Mouse (Mus musculus) embryonic facial prominence, embryonic 11.5 days (tissue): Measurements from ENCODE around the gene Apol10a. TPM values are rescaled to one million over a fixed set of nuclear protein-coding genes. Genes with fewer than 3 reads are reported as not detected.
"Not testable (repeated sequence)": the region's sequence is repeated elsewhere in the genome, so short reads cannot be mapped to it uniquely, and the experiment has no call there.

ENCODE experiments used
- ATAC-seq: fragments of 200-750 bp; cut with Nextera tagmentation; replicated peaks from 2 replicates; pipeline ENCODE4 v1.8.0; 2017; ENCODE audit warnings: low read depth; ENCODE audit not compliant: insufficient number of reproducible peaks, low FRiP score, low TSS enrichment
- DNase-seq: peaks from one replicate; pipeline ENCODE4 v3.0.0-alpha.2; 2015; ENCODE audit warnings: low spot score
- H3K27ac ChIP-seq: fragments of 300-500 bp; sonication (generic); replicated peaks from 2 replicates; pipeline ENCODE4 v1.5.1; 2014; ENCODE audit warnings: mild to moderate bottlenecking, low read depth, low read length, control low read depth
- H3K27me3 ChIP-seq: fragments of 300-500 bp; sonication (generic); 2 replicates; pipeline ENCODE4 v1.6.1; 2014; ENCODE audit warnings: mild to moderate bottlenecking, low read length, moderate library complexity, mixed read lengths; ENCODE audit not compliant: control insufficient read depth, insufficient read depth
- H3K36me3 ChIP-seq: fragments of 300-500 bp; sonication (generic); replicated peaks from 2 replicates; pipeline ENCODE4 v1.6.1; 2014; ENCODE audit warnings: low read depth, mild to moderate bottlenecking, low read length, moderate library complexity, mixed read lengths; ENCODE audit not compliant: control insufficient read depth, insufficient read depth
- H3K4me1 ChIP-seq: fragments of 300-500 bp; sonication (generic); 2 replicates; pipeline ENCODE4 v1.6.1; 2014; ENCODE audit warnings: low read length, mixed read lengths; ENCODE audit not compliant: control insufficient read depth, insufficient read depth
- H3K4me2 ChIP-seq: fragments of 300-500 bp; sonication (generic); 2 replicates; pipeline ENCODE4 v1.6.1; 2014; ENCODE audit warnings: low read depth, mild to moderate bottlenecking, control low read depth, low read length, moderate library complexity
- H3K4me3 ChIP-seq: fragments of 300-500 bp; sonication (generic); 2 replicates; pipeline ENCODE4 v1.5.1; 2014; ENCODE audit warnings: low read depth, low read length, control low read depth
- H3K9ac ChIP-seq: fragments of 300-500 bp; sonication (generic); replicated peaks from 2 replicates; pipeline ENCODE4 v1.6.1; 2014; ENCODE audit warnings: mild to moderate bottlenecking, control low read depth, low read length
- H3K9me3 ChIP-seq: fragments of 300-500 bp; sonication (generic); replicated peaks from 2 replicates; pipeline ENCODE4 v1.6.1; 2016; ENCODE audit warnings: mild to moderate bottlenecking, low read length, inconsistent platforms, mixed read lengths; ENCODE audit not compliant: control insufficient read depth
- WGBS: fragments of 180-500 bp; shearing (Covaris S2); extraction: QIAGEN DNeasy Blood & Tissue Kit; methylation state at CpG from one replicate; pipeline ENCODE4 v1.1.7; 2014; 5-methylcytosine and 5-hydroxymethylcytosine counted together
- polyA plus RNA-seq: library from polyadenylated mRNA; unstranded; fragments of >200 nt; fragmentation: Nextera tagmentation; extraction: Ambion mirVana; gene quantifications from 2 replicates; pipeline ENCODE4 v1.2.1, GENCODE M21; 2014

Apol10a gene
- not detected in 2 replicates for polyA plus RNA-seq

DNA sequence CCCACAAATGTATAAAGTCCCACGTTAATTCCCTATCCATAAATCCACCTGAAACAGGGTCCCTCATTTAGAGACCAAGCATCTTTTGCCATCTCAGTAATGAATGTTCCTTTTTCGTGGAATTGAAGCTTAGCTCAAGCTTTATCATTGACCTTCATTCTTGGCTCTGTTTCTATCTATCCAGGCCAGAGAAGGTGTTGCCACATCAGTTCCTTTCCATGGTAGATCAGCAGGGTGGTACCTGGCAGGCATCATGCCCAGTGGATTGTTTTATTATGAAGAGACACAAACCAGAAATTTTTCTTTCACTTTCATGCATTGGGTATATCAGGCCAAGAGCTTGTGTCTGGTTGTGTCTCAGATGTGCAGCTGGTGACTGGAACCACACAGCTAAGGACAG lies at the start of gene Apol10a:
Apol10a (plus strand) TSS at position 355 of the 400 bp plus-strand sequence.
- DNase-seq, H3K9ac ChIP-seq, H3K36me3 ChIP-seq, H3K4me1 ChIP-seq, H3K27ac ChIP-seq, ATAC-seq, H3K9me3 ChIP-seq, H3K4me3 ChIP-seq, H3K4me2 ChIP-seq, H3K27me3 ChIP-seq: not testable (repeated sequence)
- WGBS = 85% methylated on average over 2 of the region's 2 CpGs

GRCm38 (mm10) chr15:77428690-77429448 lies 48.0 kb upstream of the Apol10a start:
- H3K4me3 ChIP-seq, H3K9ac ChIP-seq, H3K36me3 ChIP-seq, DNase-seq, H3K4me1 ChIP-seq, H3K4me2 ChIP-seq, H3K27me3 ChIP-seq, ATAC-seq, H3K27ac ChIP-seq, H3K9me3 ChIP-seq: not testable (repeated sequence)
- WGBS = 79% methylated on average over 8 of the region's 10 CpGs

DNA sequence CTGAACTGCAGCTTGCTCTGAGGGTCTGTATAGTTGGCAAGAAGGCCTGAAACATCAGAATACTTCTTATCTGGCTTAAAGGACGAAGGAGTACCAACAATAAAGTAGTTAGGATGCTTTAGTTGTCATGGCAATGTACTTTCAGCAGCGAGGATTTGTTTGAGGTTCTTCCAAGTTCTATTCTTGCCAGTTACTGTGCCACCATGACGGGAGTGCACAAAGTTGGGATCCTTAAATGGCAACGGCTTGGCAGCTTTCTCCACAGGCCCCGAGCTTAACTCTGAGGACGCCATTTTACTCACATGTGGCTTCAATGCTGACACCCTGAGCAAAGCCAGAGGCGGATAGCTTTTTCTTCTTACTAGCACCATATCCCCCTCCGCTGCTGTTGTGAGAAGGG lies 32.1 kb upstream of the Apol10a start:
- not testable (repeated sequence) for H3K9me3 ChIP-seq, H3K9ac ChIP-seq, H3K36me3 ChIP-seq, H3K27ac ChIP-seq, DNase-seq, H3K4me1 ChIP-seq, H3K4me3 ChIP-seq, H3K4me2 ChIP-seq, ATAC-seq, H3K27me3 ChIP-seq
- WGBS = 88% methylated on average over 8 of the region's 8 CpGs

DNA sequence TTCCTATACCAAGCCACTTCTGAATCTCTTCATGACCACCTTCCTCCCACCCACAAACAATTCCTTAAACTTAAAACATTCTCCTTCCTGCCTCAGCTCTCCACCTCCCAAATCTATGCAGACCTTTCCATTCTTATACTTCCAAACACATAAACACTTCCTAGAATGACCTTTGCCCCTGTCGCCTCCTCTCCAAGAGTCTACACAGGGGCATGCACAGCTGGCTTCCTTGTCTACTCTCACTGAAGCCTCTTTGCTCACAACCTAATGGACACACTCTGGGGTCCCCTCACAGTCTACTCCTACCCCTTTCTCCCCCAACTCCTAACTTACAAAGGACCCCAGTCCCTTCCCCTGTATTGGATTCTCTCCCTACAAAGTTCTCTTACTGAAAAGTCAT lies 31.2 kb upstream of the Apol10a start:
- H3K9ac ChIP-seq, H3K4me2 ChIP-seq, H3K27ac ChIP-seq, H3K4me1 ChIP-seq, H3K27me3 ChIP-seq, H3K9me3 ChIP-seq, ATAC-seq, H3K4me3 ChIP-seq, DNase-seq, H3K36me3 ChIP-seq: not testable (repeated sequence)
- WGBS = 100% methylated on average over 1 of the region's 1 CpGs

DNA sequence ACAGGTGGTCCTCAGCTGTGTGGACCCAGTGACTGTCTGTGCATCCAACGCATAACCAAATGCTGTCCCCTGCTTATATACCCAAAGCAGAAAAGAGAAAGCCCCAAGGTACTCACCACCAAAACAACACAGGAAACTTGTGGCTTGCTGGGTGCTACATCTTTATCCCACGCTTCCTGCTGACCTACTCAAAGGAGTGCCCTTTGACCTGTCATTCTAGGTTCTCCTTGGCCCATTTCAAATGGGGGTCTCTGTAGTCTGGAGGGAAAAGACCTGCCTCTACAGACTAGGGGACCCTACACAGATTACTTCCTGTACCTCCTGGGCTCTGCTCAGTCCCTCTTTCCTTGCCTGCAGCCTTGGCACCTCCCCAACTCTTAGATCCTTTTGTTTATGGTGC lies 29.5 kb upstream of the Apol10a start, which contains the start of gene Apol7b:
Apol7b (minus strand) TSS at position 101 of the 400 bp plus-strand sequence.
- H3K9ac ChIP-seq, H3K36me3 ChIP-seq, DNase-seq, H3K4me1 ChIP-seq, H3K4me3 ChIP-seq, H3K27me3 ChIP-seq, H3K4me2 ChIP-seq, ATAC-seq, H3K9me3 ChIP-seq, H3K27ac ChIP-seq: not testable (repeated sequence)
- WGBS = 84% methylated on average over 2 of the region's 2 CpGs

GRCm38 (mm10) chr15:77449927-77450326 lies 26.9 kb upstream of the Apol10a start:
- not testable (repeated sequence) for ATAC-seq, H3K4me3 ChIP-seq, H3K4me2 ChIP-seq, H3K9me3 ChIP-seq, H3K36me3 ChIP-seq, H3K4me1 ChIP-seq, H3K27ac ChIP-seq, H3K27me3 ChIP-seq, H3K9ac ChIP-seq
- peak; percentile 2 for DNase-seq
- 48% methylated on average over 10 of the region's 10 CpGs for WGBS

GRCm38 (mm10) chr15:77474699-77475390 lies 2.0 kb upstream of the Apol10a start:
- 80% methylated on average over 7 of the region's 7 CpGs for WGBS
- H3K36me3 ChIP-seq, H3K9ac ChIP-seq, ATAC-seq, H3K4me3 ChIP-seq, H3K4me2 ChIP-seq, H3K4me1 ChIP-seq, H3K9me3 ChIP-seq, H3K27ac ChIP-seq, DNase-seq, H3K27me3 ChIP-seq: not testable (repeated sequence)

GRCm38 (mm10) chr15:77482140-77482794 lies 5.4 kb downstream of the Apol10a start:
- DNase-seq = no peak
- WGBS = 69% methylated on average over 4 of the region's 4 CpGs
- no peaks in the 10 kb centered on the region for H3K27me3 ChIP-seq
- no peak overlapping the region for H3K27ac ChIP-seq
- no peaks in the 10 kb centered on the region for H3K36me3 ChIP-seq
- no peaks in the 10 kb centered on the region for H3K4me1 ChIP-seq
- H3K9me3 ChIP-seq = no peaks in the 10 kb centered on the region
- no peak overlapping the region for H3K4me3 ChIP-seq
- no peak overlapping the region for H3K4me2 ChIP-seq
- ATAC-seq = no peak
- H3K9ac ChIP-seq = no peak overlapping the region
